Mouse (Mus musculus) layer of hippocampus, postnatal 36 days (tissue): Measurements from ENCODE around the gene Glt28d2. TPM values are rescaled to one million over a fixed set of nuclear protein-coding genes. Genes with fewer than 3 reads are reported as not detected.
"Not testable (repeated sequence)": the region's sequence is repeated elsewhere in the genome, so short reads cannot be mapped to it uniquely, and the experiment has no call there.

ENCODE experiments used
- DNase-seq, 2 experiments: peaks; one replicate each; pipeline ENCODE4 v3.0.0; 2022
- total RNA-seq, 2 experiments: library from RNA; stranded (reverse); gene quantifications; 2 replicates each; pipeline ENCODE4 v1.2.3; 2021

Glt28d2 gene
- total RNA-seq: under 1 TPM; 0.25 to 0.30 TPM

GRCm38 (mm10) chr3:85887239-85887827 is at the start of gene Glt28d2, which contains the start of gene Gm37240:
Glt28d2 (minus strand) TSS chr3:85887516.
Gm37240 (minus strand) TSS chr3:85887518.
- DNase-seq: peak; percentile 38 to 50

GRCm38 (mm10) chr3:85933586-85933985 is 46.3 kb upstream of the Glt28d2 start:
- DNase-seq: no peak

GRCm38 (mm10) chr3:85931859-85932258 is 44.5 kb upstream of the Glt28d2 start:
- no peak for DNase-seq

GRCm38 (mm10) chr3:85930671-85931255 is 43.4 kb upstream of the Glt28d2 start:
- no peak for DNase-seq

GRCm38 (mm10) chr3:85929711-85930110 is 42.4 kb upstream of the Glt28d2 start:
- DNase-seq: no peak

GRCm38 (mm10) chr3:85928140-85928611 is 40.9 kb upstream of the Glt28d2 start:
- DNase-seq: peak; percentile 22 to 32

- no peak for DNase-seq
Measured at GRCm38 (mm10) chr3:85927296-85927695, 40.0 kb upstream of the Glt28d2 start.

GRCm38 (mm10) chr3:85923954-85924945 is 36.9 kb upstream of the Glt28d2 start:
- peak; percentile 81 to 84 for DNase-seq

GRCm38 (mm10) chr3:85923343-85923742 is 36.0 kb upstream of the Glt28d2 start:
- no peak for DNase-seq

GRCm38 (mm10) chr3:85922331-85922730 is 35.0 kb upstream of the Glt28d2 start:
- DNase-seq: no peak

GRCm38 (mm10) chr3:85920671-85921070 is 33.4 kb upstream of the Glt28d2 start:
- not testable (repeated sequence) for DNase-seq

GRCm38 (mm10) chr3:85917600-85917999 is 30.3 kb upstream of the Glt28d2 start:
- peak in 1 of 2 experiments; percentile 35 for DNase-seq

GRCm38 (mm10) chr3:85914806-85915205 is 27.5 kb upstream of the Glt28d2 start:
- DNase-seq: no peak

- DNase-seq: no peak
Measured at GRCm38 (mm10) chr3:85907136-85907535, 19.8 kb upstream of the Glt28d2 start.

- DNase-seq: no peak
Measured at GRCm38 (mm10) chr3:85904371-85904770, 17.1 kb upstream of the Glt28d2 start.

- DNase-seq: no peak
Measured at GRCm38 (mm10) chr3:85895020-85895419, 7.7 kb upstream of the Glt28d2 start.

- DNase-seq: peak in 1 of 2 experiments; percentile 6
Measured at GRCm38 (mm10) chr3:85891571-85891970, 4.3 kb upstream of the Glt28d2 start.

GRCm38 (mm10) chr3:85888221-85888671 is 930 bp upstream of the Glt28d2 start:
- no peak for DNase-seq

GRCm38 (mm10) chr3:85886636-85887238 is 579 bp downstream of the Glt28d2 start:
- no peak for DNase-seq

- DNase-seq: no peak
Measured at GRCm38 (mm10) chr3:85885906-85886305, 1.4 kb downstream of the Glt28d2 start.

GRCm38 (mm10) chr3:85880687-85881086 is 6.6 kb downstream of the Glt28d2 start:
- no peak for DNase-seq

GRCm38 (mm10) chr3:85880068-85880467 is 7.2 kb downstream of the Glt28d2 start:
- DNase-seq: no peak
